Mouse (Mus musculus): ENCODE measurements at regions not wholly inside any gene's neighbourhood (a gene's known extent, or its start where the extent isn't known, plus 50 kb on each side); places are given as distances from the start of the nearest gene placed in this dataset.

DNA sequence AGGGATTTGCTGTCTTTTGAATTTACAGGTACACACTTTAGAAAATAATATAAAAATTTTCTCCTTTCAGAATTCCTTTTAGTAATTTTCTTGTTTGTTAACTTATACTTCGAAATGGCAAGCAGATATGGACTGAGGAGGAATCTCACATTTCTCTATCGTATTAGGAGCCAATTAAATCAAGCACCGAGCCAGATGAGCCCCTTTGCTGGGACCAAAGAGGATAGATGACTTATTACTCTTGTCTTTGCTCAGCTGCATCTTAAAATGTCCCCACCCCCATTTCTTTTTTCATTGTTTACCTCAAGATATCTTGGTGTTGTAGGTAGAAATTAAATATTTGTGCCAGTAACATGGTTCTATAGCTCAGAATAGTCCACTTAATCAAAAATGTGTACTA, 247.7 kb upstream of the Rgmb start:
- H3K36me3 ChIP-seq (ENCODE audit: control insufficient read depth, insufficient read depth, low read length) = no peaks in the 10 kb centered on the region
- no peak overlapping the region for H3K27ac ChIP-seq
- H3K4me3 ChIP-seq = no peak overlapping the region
- no peaks in the 10 kb centered on the region for H3K27me3 ChIP-seq (ENCODE audit: control insufficient read depth, insufficient read depth, low read length)
- no peak overlapping the region for H3K9ac ChIP-seq (ENCODE audit: low read depth, low read length)
- no peak for DNase-seq
- no peaks in the 10 kb centered on the region for H3K79me2 ChIP-seq (replicated peaks; ENCODE audit: control insufficient read depth, insufficient read depth, low read length)
- no peaks in the 10 kb centered on the region for H3K4me1 ChIP-seq (ENCODE audit: control insufficient read depth, insufficient read depth, low read length)
- no peak for TF ChIP-seq POLR2A (IDR thresholded peaks at IDR 0.05; ENCODE audit: insufficient read depth, low read depth, low read length)
- TF ChIP-seq EP300 (IDR thresholded peaks at IDR 0.05; ENCODE audit: insufficient read depth, low read depth, low read length) = no peak
- TF ChIP-seq CTCF (IDR thresholded peaks at IDR 0.05) = no peak
- intact Hi-C loops (cut with DNase I) = no loop called here
- 73% methylated on average over 3 of the region's 3 CpGs for WGBS

DNA sequence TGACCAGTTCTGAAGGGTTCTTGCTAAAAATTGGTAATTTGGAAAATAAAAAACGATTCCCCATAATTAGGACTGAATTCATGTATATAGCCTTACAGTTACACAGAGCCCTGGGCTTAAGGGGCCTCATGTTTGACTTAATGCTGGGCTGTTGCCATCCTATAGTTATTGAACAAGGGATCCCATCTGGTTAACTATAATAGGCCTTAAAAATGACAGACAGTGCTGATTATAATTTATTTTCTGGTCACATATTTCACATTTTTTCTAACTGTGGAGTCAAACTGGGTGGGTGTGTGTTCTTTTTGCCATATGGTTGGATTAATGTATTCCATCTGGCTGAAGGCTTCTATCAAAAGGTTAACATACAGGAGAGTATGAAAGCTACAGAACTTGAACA, 238.5 kb upstream of the Rgmb start:
- Histone ChIP-seq H3K9ac (ENCODE audit: low read depth, low read length) (no peak overlapping the region), H3K4me3 (no peak overlapping the region), H3K4me1 (ENCODE audit: control insufficient read depth, insufficient read depth, low read length) (no peaks in the 10 kb centered on the region), H3K36me3 (ENCODE audit: control insufficient read depth, insufficient read depth, low read length) (no peaks in the 10 kb centered on the region), H3K79me2 (replicated peaks; ENCODE audit: control insufficient read depth, insufficient read depth, low read length) (no peaks in the 10 kb centered on the region), H3K27me3 (ENCODE audit: control insufficient read depth, insufficient read depth, low read length) (no peaks in the 10 kb centered on the region), H3K27ac (no peak overlapping the region)
- DNase-seq = no peak
- WGBS = 14% methylated on average over 1 of the region's 1 CpGs
- TF ChIP-seq CTCF (IDR thresholded peaks at IDR 0.05) (no peak), POLR2A (IDR thresholded peaks at IDR 0.05; ENCODE audit: insufficient read depth, low read depth, low read length) (no peak), EP300 (IDR thresholded peaks at IDR 0.05; ENCODE audit: insufficient read depth, low read depth, low read length) (no peak)
- intact Hi-C loops (cut with DNase I) = no loop called here

DNA sequence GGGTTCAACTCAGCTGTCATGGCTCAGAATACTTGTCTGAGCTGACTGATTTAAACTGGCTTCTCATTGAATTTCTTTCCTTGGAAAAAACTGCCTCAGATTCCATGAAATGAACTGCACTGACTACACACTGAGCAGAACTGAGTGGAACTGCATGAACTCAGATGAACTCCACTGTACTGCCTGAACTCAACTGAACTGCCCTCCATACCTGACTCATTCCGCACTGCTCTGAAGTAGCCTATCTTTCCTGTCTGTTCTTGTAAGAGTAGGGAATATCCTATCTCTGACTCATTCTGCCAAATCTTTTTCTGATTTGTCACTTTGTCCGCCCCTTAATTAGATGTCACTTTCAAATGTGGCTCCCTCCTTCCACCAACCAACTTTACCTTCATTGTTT, 237.0 kb upstream of the Rgmb start:
- 83% methylated on average over 2 of the region's 2 CpGs for WGBS
- no peak overlapping the region for H3K9ac ChIP-seq (ENCODE audit: low read depth, low read length)
- DNase-seq = no peak
- H3K27me3 ChIP-seq (ENCODE audit: control insufficient read depth, insufficient read depth, low read length) = no peaks in the 10 kb centered on the region
- no peak overlapping the region for H3K4me3 ChIP-seq
- H3K79me2 ChIP-seq (replicated peaks; ENCODE audit: control insufficient read depth, insufficient read depth, low read length) = no peaks in the 10 kb centered on the region
- intact Hi-C loops (cut with DNase I) = no loop called here
- TF ChIP-seq EP300 (IDR thresholded peaks at IDR 0.05; ENCODE audit: insufficient read depth, low read depth, low read length) = no peak
- no peak for TF ChIP-seq POLR2A (IDR thresholded peaks at IDR 0.05; ENCODE audit: insufficient read depth, low read depth, low read length)
- no peak for TF ChIP-seq CTCF (IDR thresholded peaks at IDR 0.05)
- no peaks in the 10 kb centered on the region for H3K36me3 ChIP-seq (ENCODE audit: control insufficient read depth, insufficient read depth, low read length)
- no peak overlapping the region for H3K27ac ChIP-seq
- no peaks in the 10 kb centered on the region for H3K4me1 ChIP-seq (ENCODE audit: control insufficient read depth, insufficient read depth, low read length)

DNA sequence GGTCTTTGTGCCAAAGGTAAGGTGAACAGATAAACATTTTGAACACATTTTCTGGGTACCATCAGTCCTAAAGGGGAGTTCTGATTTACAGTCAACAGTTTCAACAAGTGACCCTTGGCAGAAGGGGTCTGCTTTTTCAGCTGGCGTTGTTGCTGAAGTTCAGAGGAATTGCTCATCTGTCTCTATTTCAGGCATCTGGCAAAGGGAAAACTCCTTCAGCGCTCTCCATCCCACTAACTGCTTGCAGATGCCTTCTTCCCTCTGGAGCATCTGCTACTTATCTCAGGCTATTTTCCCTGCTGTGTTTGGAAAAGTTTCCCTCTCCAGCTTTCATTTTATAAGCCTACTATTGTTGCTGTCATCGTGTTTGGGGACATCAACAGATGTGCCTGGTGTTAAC, 223.6 kb upstream of the Rgmb start:
- Histone ChIP-seq H3K36me3 (ENCODE audit: control insufficient read depth, insufficient read depth, low read length) (no peaks in the 10 kb centered on the region), H3K27ac (peak overlapping the region; percentile 32), H3K4me3 (no peak overlapping the region), H3K9ac (ENCODE audit: low read depth, low read length) (no peak overlapping the region), H3K79me2 (replicated peaks; ENCODE audit: control insufficient read depth, insufficient read depth, low read length) (no peaks in the 10 kb centered on the region), H3K4me1 (ENCODE audit: control insufficient read depth, insufficient read depth, low read length) (no peaks in the 10 kb centered on the region), H3K27me3 (ENCODE audit: control insufficient read depth, insufficient read depth, low read length) (no peaks in the 10 kb centered on the region)
- DNase-seq = peak; percentile 22 to 36
- intact Hi-C loops (cut with DNase I) = no loop called here
- TF ChIP-seq EP300 (IDR thresholded peaks at IDR 0.05; ENCODE audit: insufficient read depth, low read depth, low read length) (no peak), CTCF (IDR thresholded peaks at IDR 0.05) (no peak), POLR2A (IDR thresholded peaks at IDR 0.05; ENCODE audit: insufficient read depth, low read depth, low read length) (no peak)
- WGBS = 37% methylated on average over 3 of the region's 3 CpGs

DNA sequence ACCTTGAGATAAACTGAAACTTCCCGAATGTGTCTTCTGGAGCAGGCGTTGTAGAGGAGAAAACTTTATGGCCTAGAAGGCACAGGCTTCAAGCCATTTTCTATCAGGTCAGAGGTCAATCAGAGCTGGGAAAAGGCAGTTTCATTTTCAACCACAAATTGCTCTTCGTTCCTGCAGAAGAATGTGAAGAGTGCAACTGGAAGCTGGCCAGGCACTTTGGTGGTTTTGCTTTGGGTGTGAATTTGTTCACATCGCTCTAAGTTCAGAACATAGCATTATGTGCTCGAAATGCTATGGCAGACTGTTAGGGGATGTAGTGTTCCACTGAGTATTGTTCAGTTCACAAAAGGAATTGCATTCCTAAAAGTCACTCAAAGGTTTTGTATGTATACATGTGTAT, 220.9 kb upstream of the Rgmb start:
- Histone ChIP-seq H3K79me2 (replicated peaks; ENCODE audit: control insufficient read depth, insufficient read depth, low read length) (no peaks in the 10 kb centered on the region), H3K4me3 (no peak overlapping the region), H3K36me3 (ENCODE audit: control insufficient read depth, insufficient read depth, low read length) (no peaks in the 10 kb centered on the region), H3K9ac (ENCODE audit: low read depth, low read length) (no peak overlapping the region), H3K27me3 (ENCODE audit: control insufficient read depth, insufficient read depth, low read length) (no peaks in the 10 kb centered on the region), H3K27ac (no peak overlapping the region; the same call in 1 of the 2 replicates), H3K4me1 (ENCODE audit: control insufficient read depth, insufficient read depth, low read length) (no peaks in the 10 kb centered on the region)
- 34% methylated on average over 5 of the region's 5 CpGs for WGBS
- intact Hi-C loops (cut with DNase I) = no loop called here
- DNase-seq = peak; percentile 25 to 28
- no peak for TF ChIP-seq EP300 (IDR thresholded peaks at IDR 0.05; ENCODE audit: insufficient read depth, low read depth, low read length)
- no peak for TF ChIP-seq CTCF (IDR thresholded peaks at IDR 0.05)
- TF ChIP-seq POLR2A (IDR thresholded peaks at IDR 0.05; ENCODE audit: insufficient read depth, low read depth, low read length) = no peak

DNA sequence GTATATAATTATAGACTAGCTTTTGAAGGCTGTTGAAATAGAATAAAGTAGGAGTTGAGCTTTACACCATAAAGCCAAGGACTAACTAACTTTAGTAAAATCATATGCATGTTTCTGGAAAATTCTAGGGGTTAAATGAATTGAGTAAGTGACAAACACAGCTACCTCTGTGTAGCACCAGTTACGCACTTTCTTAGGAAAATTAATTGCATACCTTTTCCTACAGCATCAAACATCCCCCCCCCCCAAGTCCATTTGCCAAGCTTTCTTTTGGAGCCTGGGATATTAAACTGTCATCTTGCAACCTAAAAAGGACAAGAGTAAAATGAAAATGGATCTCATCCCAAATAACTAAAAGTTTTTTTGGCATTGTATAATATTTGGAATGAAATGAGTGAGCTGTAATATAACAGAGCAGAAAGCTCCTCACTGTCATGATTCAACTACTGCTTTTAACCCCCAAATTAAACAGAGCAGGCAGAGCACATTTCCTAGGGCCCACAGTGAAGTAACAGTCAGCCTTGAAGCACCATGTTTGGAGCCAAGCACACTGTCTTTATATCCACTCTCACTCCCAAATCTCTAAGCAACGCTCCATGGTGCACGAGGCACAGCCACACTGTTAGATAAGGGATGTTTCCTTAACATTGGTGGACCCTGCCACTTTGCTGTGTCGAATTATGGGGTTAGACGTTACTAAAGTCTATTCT, 210.9 kb upstream of the Rgmb start:
- no peaks in the 10 kb centered on the region for H3K4me1 ChIP-seq (ENCODE audit: control insufficient read depth, insufficient read depth, low read length)
- no peak for TF ChIP-seq CTCF (IDR thresholded peaks at IDR 0.05)
- no peak for TF ChIP-seq EP300 (IDR thresholded peaks at IDR 0.05; ENCODE audit: insufficient read depth, low read depth, low read length)
- no peak overlapping the region for H3K27ac ChIP-seq
- no peaks in the 10 kb centered on the region for H3K36me3 ChIP-seq (ENCODE audit: control insufficient read depth, insufficient read depth, low read length)
- H3K9ac ChIP-seq (ENCODE audit: low read depth, low read length) = no peak overlapping the region
- H3K27me3 ChIP-seq (ENCODE audit: control insufficient read depth, insufficient read depth, low read length) = no peaks in the 10 kb centered on the region
- no peaks in the 10 kb centered on the region for H3K79me2 ChIP-seq (replicated peaks; ENCODE audit: control insufficient read depth, insufficient read depth, low read length)
- no peak overlapping the region for H3K4me3 ChIP-seq
- intact Hi-C loops (cut with DNase I) = no loop called here
- WGBS = 42% methylated on average over 5 of the region's 5 CpGs
- DNase-seq = no peak

Data from heart, adult 2 months (tissue).